Mouse (Mus musculus) heart, postnatal 10 days (tissue): ENCODE data around the gene Med15. TPM values are rescaled to one million over a fixed set of nuclear protein-coding genes. Genes with fewer than 3 reads are reported as not detected.
"Not testable (repeated sequence)": the region's sequence is repeated elsewhere in the genome, so short reads cannot be mapped to it uniquely, and the experiment has no call there.

Source experiments
- DNase-seq, 2 experiments: peaks; one replicate each; pipeline ENCODE4 v3.0.0; 2021
- intact Hi-C: fragments of 180-260 bp; cut with DNase I; formaldehyde crosslinking; loops from one replicate; pipeline ENCODE4 v1.15.1; 2025
- total RNA-seq, 2 experiments: library from RNA; stranded (reverse); gene quantifications; 2 replicates each; pipeline ENCODE4 v1.2.3; 2021

Med15 gene
- total RNA-seq: 10 to 100 TPM; 34.7 to 39.1 TPM

- no peak for DNase-seq
- intact Hi-C loops: no loop called here
These were observed at the start of gene Med15 for GRCm38 (mm10) chr16:17732841-17733340. Gene Med15, minus strand, starts transcription at chr16:17732891.

DNA sequence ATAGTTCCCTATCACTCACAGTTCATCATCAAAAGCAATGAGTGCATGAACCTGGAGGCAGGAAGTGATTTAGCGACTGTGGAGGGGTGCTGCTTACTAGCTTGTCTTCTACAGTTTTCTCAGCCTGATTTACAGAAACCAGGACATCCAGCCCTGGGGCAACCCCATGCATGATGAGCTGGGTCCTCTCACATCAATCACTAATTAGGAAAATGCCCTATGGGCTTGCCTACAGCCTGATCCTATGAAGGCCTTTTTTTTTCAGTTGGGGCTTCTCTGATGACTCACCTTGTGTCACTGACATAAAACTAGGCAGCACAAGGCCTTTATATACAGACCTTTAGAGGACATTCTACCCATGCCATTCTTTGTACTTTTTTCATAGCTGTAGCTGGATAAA, 47.0 kb upstream of the Med15 start:
- intact Hi-C loops: no loop called here

GRCm38 (mm10) chr16:17778223-17778622, 45.5 kb upstream of the Med15 start:
- intact Hi-C loops: no loop called here
- no peak for DNase-seq

More for the DNA sequence above, 47.0 kb upstream of the Med15 start:
- DNase-seq: no peak

GRCm38 (mm10) chr16:17776828-17777227, 44.1 kb upstream of the Med15 start:
- intact Hi-C loops: no loop called here
- DNase-seq: peak in 1 of 2 experiments; percentile 52

GRCm38 (mm10) chr16:17771117-17771865, 38.6 kb upstream of the Med15 start:
- peak; percentile 31 to 35 for DNase-seq
- intact Hi-C loops: loop anchor here (5.0 kb wide), 1 partner anchor 41 kb away; no protein-coding TSS in a partner anchor

DNA sequence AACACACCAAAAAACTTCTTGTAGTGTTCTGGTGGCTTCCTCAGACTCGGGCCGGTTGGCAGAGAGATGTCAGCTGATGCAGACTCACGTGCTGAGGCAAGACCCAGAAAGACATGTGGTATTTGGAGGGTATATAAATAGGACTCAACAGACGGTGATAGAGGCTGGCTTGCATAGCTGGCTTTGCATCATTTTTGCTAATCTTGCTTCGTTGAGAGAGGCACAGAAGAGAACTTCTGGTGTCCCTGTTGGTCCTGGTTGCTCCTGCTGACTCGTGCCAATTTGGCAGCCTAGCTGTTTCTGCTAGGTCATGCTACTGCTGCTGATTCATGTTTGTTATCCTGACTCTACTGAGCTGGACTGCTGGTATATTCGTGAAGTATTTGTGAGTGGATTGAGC, 36.1 kb upstream of the Med15 start:
- DNase-seq: peak; percentile 66 to 67
- intact Hi-C loops: no loop called here

DNA sequence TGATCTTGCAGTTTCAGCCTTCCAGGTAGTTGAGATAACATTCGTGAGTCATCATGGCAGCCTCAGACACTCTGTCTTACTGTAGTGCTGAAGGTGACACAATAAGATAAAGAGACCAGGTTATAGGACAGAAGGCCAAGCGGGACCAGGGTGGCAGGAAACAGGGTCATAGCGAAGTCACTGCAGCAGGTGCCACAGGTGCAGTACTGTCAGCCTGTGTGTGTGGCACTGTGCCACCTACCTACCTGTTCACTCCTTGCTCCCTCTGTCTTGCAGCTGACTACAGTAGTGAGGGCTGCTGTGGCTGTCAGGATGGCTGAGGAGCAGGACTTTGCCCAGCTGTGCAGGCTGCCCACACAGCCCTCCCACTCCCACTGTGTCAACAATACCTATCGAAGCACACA, 31.4 kb upstream of the Med15 start:
- no peak for DNase-seq
- intact Hi-C loops: no loop called here

DNA sequence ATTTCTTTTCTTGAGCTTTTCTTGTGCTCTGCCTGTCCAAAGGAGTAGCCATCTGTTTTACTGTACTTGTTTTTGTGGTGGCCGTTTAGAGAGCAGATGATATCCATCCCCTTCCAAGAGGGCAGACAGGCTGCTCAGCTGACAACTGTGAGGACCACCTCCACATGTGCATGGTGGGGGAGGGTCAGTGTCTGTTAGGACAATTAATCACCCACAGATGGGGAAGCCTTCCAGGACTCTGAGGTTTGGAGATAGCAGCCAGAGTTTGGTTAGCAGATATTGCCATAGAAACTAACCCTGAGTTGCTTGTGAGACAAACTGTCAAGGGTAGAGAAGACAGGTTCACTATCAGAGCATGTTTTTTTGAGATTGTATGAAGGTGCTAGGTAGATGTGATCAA, 28.4 kb upstream of the Med15 start:
- no peak for DNase-seq
- intact Hi-C loops: no loop called here

GRCm38 (mm10) chr16:17760657-17761056, 28.0 kb upstream of the Med15 start:
- intact Hi-C loops: no loop called here
- DNase-seq: peak; percentile 39 to 60

- intact Hi-C loops: no loop called here
- peak; percentile 67 to 72 for DNase-seq
These were observed 27.2 kb upstream of the Med15 start for GRCm38 (mm10) chr16:17759813-17760321.

DNA sequence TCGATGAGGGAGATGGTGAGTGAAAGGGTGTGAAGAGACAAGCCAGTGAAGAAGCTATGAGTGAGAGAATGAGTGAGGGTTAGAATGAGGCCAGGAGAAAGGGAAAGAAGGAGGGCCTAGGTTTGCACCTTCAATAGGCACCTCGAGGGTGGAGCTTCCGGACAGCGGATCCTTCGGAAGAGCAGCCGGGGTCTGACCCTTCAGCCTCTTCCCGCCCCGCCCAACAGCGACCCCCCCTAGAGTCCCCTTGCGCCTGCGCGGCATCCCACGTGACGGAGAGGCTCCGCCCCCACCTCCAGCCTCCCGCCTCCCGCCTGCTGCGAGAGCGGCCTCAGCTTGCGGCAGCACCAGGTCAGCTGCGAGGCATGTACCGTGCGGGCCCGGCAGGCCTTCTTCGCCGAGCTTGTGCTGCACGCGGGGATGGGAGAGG, 26.7 kb upstream of the Med15 start, which contains the start of gene Klhl22:
Klhl22 (plus strand) TSS at position 275 of the 430 bp plus-strand sequence.
- DNase-seq: peak; percentile 93 to 94
- intact Hi-C loops: no loop called here

DNA sequence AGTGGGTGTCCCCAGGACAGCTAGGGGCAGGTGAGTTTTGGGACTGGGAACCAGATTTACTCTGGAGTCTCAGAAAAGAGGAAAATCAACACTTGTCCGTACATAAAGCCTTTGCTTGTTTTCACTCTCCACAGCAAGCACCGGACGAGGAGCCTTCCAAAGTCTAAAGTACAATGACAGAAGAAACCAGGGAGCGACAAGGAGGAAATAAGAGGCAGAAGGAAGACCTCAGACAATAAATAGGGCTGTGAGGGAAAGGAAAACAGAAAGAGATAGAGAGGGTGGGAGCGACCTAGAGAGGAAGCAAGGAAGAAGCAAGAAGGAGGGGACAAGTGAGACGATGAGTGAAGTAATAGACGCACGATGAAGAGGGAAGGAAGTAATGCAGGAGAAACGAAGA, 26.2 kb upstream of the Med15 start:
- no peak for DNase-seq

DNA sequence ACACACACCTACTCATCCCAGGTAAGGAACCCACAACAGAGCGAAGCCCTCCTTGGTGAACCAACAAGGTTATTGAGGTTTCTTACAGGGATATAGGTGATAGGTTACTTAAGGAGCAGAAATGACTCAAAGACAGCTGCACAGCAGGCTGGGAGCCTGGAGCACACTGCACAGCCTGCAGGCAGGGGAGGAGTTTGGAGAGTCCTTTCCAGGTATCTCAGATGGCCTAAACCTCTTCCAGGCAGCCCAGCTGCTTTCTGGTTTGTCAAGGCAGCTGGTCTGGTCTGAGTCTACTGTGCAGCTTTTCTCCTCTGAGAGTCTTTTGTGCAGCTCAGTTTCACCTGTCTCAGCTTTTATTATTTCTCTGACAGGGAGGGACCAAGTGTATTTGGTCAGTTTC, 25.1 kb upstream of the Med15 start:
- intact Hi-C loops: no loop called here
- DNase-seq: no peak

More for the DNA sequence above, 26.2 kb upstream of the Med15 start:
- intact Hi-C loops: no loop called here

DNA sequence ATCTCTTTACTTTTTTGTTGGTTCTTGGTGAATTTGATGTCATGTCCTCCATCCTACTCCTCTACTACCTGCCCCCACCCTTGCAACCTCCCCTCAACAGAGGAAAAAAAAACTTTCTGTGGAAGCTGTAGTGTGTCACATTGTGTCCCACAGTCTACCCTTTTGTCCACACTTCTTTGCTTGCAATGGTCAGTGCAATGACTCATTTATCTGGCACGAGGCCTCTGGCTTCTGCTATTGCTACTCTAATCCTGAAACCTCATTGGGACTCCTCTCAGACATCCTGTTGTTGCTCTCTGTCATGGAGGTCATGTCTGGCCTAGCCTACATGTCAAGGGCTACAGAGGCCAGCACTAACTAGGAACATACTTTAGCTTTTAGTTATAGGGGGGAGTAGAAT, 21.0 kb upstream of the Med15 start:
- intact Hi-C loops: no loop called here
- DNase-seq: peak; percentile 9 to 32

DNA sequence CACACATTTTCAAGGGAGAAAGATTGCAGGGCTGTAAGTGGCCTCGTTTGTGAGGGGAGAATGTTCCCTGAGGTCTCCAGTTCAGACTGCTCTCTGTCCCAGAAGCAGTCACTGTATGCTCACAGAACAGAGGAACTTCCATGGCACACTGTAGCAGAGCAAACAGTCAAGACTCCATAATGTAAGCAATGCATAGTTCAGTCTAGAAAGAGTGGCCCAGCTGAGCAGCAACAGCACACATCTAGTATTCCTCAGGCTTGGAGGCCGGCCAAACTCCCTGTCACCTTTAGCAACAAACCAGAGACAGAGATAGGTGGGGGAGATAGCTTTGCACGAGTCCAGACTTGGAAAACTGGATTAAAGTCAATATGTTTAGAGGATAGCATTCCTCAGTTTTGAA, 20.3 kb upstream of the Med15 start:
- peak; percentile 23 to 28 for DNase-seq
- intact Hi-C loops: no loop called here

GRCm38 (mm10) chr16:17745067-17745466, 12.4 kb upstream of the Med15 start:
- intact Hi-C loops: no loop called here
- no peak for DNase-seq

DNA sequence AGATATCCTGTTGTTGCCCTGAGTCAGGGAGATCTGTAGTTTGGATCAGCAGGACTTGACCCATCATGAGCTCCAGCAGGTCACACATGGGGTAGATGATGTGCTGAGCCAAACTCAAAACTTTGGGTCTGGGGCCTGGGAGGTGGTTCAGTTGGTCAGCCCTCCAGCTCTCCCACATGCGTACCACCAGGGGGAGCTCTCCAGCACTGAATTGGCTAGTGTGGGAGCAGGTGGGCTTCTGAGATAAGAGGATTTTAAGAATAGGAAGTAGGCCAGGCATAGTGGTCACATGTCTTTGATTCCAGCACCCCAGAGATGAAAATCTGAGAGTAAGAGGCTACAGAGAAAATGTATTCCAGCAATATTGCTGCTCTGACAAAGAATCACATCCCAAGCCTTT, 11.8 kb upstream of the Med15 start:
- peak in 1 of 2 experiments; percentile 37 for DNase-seq

GRCm38 (mm10) chr16:17743279-17743678, 10.6 kb upstream of the Med15 start:
- intact Hi-C loops: no loop called here
- DNase-seq: peak; percentile 22 to 30

More for the DNA sequence above, 11.8 kb upstream of the Med15 start:
- intact Hi-C loops: loop anchor here (1.0 kb wide), 1 partner anchor 68 kb away; no protein-coding TSS in a partner anchor

GRCm38 (mm10) chr16:17742810-17743209, 10.1 kb upstream of the Med15 start:
- no peak for DNase-seq
- intact Hi-C loops: no loop called here

- no peak for DNase-seq
- intact Hi-C loops: no loop called here
These were observed 7.4 kb upstream of the Med15 start for GRCm38 (mm10) chr16:17740080-17740479.

DNA sequence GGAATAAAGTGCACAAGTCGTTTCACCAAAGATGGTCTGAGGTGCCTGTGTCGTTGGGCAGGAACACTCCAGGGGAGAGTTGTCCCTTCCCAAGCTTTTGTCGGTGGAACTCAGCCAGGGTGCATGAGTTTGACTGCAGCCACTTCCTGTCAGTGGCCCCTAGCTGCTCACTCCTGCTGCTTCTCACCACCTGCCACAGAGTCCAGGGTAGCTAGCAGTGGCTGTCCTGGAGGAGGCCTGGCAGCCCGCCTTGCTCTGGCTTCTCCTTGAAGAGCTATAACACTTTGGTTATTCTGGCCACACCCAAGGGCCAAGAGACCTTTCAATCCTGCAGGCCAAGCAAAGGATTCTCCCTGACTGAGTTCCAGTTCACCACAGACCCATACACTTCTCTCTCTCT, 3.5 kb upstream of the Med15 start:
- intact Hi-C loops: no loop called here
- DNase-seq: no peak

- DNase-seq, intact Hi-C loops: not testable (repeated sequence)
These were observed 2.2 kb upstream of the Med15 start for GRCm38 (mm10) chr16:17734872-17735271.
